Mouse (Mus musculus): ENCODE measurements around the gene Pate1.

The Pate1 gene

DNA sequence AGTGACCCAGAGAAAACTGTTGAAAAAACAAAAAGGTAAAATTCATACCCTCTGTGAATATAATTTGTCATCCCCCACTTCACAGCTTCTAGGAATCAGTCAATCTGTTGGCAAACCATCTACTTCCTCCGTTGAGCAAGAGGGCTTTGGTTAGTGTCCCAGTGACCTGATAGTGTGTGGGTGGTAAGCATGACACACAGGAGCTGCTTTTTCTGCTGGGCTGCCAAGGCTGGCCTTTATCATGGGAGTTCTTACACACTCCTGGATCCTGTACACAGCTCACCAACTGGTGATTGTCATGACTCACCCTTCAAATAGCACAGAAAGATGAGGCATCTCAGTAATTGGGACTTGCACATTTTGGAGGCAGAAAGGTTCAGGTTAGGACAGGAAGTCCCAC, at the start of gene Pate1:
Pate1 (minus strand) TSS at position 378 of the 400 bp plus-strand sequence.
- TF ChIP-seq GATA4 (IDR thresholded peaks at IDR 0.05; ENCODE audit: insufficient replicate concordance, low read length): no peak

DNA sequence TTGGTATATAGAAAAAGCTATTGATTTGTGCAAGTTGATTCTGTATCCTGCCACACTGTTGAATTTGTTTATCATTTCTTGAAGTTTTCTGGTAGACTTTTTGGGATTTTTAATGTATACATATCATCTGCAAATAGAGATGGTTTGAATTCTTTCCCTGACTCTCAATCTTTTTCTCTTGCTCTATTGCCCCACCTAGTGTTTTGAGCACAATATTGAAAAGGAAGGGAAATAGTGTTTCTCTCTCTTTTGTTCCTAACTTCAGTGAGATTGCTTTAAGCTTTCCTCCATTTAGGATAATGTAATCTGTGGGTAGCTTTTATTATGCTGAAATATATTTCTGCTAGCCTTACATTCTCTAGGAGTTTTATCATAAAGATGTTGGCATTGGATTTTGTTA, 20.1 kb upstream of the Pate1 start:
- TF ChIP-seq GATA4 (IDR thresholded peaks at IDR 0.05; ENCODE audit: insufficient replicate concordance, low read length): no peak

DNA sequence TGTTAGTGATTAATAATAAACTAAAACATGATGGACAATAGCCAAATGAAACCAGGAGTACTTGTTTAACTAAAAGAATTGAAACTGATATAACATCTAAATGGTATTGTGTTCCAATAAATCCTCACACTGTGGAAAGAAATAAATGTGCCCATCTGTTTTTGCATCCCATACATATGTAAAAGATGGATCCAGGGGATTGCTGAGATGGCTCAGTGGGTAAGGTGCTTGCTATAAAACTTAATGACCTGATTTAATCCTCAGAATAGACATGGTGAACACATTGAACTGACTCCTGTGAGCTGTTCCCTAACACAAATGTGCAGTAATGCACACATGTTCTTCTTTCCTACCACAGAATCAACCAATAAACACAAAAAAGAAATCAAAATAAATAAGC, 4.7 kb upstream of the Pate1 start:
- no peak for TF ChIP-seq GATA4 (IDR thresholded peaks at IDR 0.05; ENCODE audit: insufficient replicate concordance, low read length)

DNA sequence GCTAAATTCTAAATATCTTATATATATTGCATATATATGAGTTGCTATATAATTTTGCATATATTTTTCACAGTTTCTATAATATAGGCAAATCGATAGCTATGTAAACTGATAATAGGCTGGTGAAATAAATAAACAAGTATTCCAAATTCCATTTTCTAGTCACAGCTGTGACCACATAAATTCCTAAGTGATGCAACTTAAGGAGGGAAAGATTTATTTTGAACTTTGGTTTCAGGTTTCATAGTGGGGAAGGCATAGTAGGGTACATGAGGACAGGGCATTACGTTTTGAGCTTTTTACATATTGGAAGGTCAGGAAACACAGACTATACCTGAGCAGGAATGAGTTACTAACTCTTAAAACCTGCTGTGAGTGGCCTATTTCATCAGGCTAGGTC, 13.6 kb downstream of the Pate1 start:
- TF ChIP-seq GATA4 (IDR thresholded peaks at IDR 0.05; ENCODE audit: insufficient replicate concordance, low read length): no peak

DNA sequence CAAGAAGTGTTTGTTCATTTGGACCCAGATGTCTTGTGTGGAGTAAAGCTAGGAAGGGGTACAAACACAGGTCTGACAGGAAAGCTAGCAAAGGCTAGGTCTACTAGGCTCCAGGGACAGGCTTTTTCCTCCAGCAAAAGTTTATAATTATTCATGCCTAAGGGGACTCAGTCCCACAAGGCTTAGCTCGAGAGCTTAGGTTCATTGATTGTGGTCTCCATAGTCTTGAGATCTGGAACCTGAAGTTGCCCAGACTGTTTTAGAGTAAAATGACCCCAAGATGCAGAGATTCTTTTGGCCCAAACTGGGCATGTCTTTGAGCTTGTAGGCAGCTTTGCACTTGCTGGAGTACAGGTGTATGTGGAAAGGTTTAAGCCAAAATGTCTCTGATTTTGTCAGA, 39.1 kb downstream of the Pate1 start, which contains the start of gene Pate3:
Pate3 (minus strand) TSS at position 101 of the 400 bp plus-strand sequence.
- TF ChIP-seq GATA4 (IDR thresholded peaks at IDR 0.05; ENCODE audit: insufficient replicate concordance, low read length): no peak
